Mouse (Mus musculus): Measurements from ENCODE around the gene Hcar2.

- TF ChIP-seq CTCF (IDR thresholded peaks at IDR 0.05; ENCODE audit: control insufficient read depth, insufficient read depth, insufficient read length) (no peak), CEBPB (IDR thresholded peaks at IDR 0.05; ENCODE audit: low read depth) (no peak), USF1 (IDR thresholded peaks at IDR 0.05; ENCODE audit: low read depth) (no peak)
These were observed 26.4 kb upstream of the Hcar2 start for GRCm38 (mm10) chr5:123891669-123892068.
